Mouse (Mus musculus) G1E (cell line): ENCODE data around the gene Zar1l.

Experiments used
- CTCF ChIP-seq: IDR thresholded peaks from 2 replicates; pipeline ENCODE4 v1.5.1; 2012; ENCODE audit warnings: low read depth, low read length, inconsistent platforms, mixed read lengths
- GATA1 ChIP-seq: IDR thresholded peaks from 2 replicates; pipeline ENCODE4 v1.6.1; 2012; ENCODE audit warnings: borderline replicate concordance, low read length, inconsistent platforms, mixed read lengths
- GATA2 ChIP-seq: IDR thresholded peaks from 2 replicates; pipeline ENCODE4 v1.6.1; 2012; ENCODE audit warnings: low read depth, low read length, inconsistent platforms, borderline replicate concordance
- POLR2AphosphoS5 ChIP-seq: IDR thresholded peaks from 2 replicates; pipeline ENCODE4 v1.6.1; 2012; ENCODE audit warnings: low read depth, low read length, inconsistent platforms; ENCODE audit not compliant: insufficient replicate concordance
- TAL1 ChIP-seq: conservative IDR thresholded peaks from 2 replicates; pipeline ENCODE4 v1.6.1; 2012; ENCODE audit warnings: low read depth, low read length, inconsistent platforms, mixed read lengths

DNA sequence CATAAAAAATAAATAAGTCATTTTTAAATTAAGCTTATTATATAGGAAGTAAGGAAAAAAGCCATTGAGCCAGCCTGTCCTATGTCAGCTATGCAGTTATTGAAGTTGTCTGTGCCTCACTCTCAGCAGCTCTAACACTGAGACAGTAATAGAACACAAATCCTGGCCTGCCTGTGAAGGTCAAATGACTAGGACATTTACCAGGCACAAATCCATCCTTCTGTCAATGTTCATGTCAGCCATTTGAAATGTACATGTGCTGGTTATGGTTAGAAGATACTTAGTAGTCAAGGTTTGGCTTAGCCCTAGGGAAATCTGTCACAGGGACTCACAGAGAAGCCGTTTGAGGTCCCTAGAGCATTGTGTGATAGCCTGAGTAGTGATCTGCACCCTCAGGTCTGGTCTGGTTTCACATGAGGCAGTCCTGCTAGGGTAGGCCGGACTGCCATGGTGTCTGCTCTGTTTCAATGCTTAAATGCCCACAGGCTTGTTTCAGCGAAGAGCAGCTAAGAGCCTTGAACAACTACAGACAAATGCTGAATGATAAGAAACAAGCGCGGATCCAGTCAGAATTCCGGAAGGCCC lies 41.6 kb upstream of the Zar1l start:
- TF ChIP-seq CTCF (no peak), GATA1 (no peak), TAL1 (no peak), POLR2AphosphoS5 (no peak), GATA2 (no peak)
